Mouse (Mus musculus): ENCODE data around the gene Snupn. TPM values are rescaled to one million over a fixed set of nuclear protein-coding genes. Genes with fewer than 3 reads are reported as not detected.

Snupn gene
- polyA plus RNA-seq, 1 experiment: not detected

DNA sequence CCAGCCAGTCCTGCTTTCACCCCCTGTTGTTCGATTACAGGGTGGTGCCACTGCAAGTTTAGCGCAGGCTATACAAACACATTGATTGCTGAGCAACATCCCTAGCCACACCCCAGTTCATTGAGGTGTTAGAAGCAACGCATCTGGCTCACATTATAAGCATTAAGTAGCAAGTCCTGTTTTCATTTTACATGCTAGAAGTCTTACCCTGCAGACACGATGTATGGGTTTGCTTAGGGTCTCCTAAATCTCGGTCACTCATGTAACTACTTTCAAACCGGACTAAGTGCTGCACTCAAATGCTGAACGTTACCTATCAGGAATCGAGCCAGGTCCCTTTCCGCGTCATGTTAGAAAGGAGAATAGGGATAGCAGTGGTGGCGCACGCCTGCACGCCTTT, 911 bp upstream of the Snupn start:
- H3K4me1 ChIP-seq (ENCODE audit: control insufficient read depth): peaks cover 22% of the 10 kb centered on the region
- H3K27me3 ChIP-seq (ENCODE audit: control insufficient read depth): no peaks in the 10 kb centered on the region
- no peak for TF ChIP-seq TAL1 (IDR thresholded peaks at IDR 0.05; ENCODE audit: low read length)
- no peak for TF ChIP-seq GATA1 (IDR thresholded peaks at IDR 0.05; ENCODE audit: low read length)
- no peaks in the 10 kb centered on the region for H3K36me3 ChIP-seq (ENCODE audit: control insufficient read depth)
- peak overlapping the region; percentile 72 for H3K4me3 ChIP-seq (replicated peaks)
- H3K9me3 ChIP-seq (ENCODE audit: control insufficient read depth, low read length): no peaks in the 10 kb centered on the region

DNA sequence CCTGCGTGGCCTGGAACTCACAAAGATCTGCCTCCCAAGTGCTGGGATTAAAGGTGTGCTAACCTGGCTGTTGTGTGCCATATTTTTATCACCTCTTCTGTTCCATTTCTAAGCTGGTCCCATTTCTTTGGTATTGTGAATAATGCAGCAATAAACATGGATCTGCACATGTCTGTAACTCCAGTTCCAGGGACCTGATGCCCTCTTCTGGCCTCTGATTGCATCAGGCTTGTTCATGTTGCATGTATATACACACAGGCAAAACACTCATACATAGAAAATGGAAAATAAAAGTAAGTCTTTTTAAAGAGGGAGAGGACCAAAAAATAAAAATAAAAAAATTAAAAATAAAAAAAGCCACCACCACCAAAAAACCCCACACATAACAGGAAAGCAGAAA, 2.9 kb downstream of the Snupn start:
- no peak overlapping the region for H3K4me3 ChIP-seq (replicated peaks)
- peaks cover 8% of the 10 kb centered on the region for H3K36me3 ChIP-seq (ENCODE audit: control insufficient read depth)
- TF ChIP-seq GATA1 (IDR thresholded peaks at IDR 0.05; ENCODE audit: low read length): no peak
- TF ChIP-seq TAL1 (IDR thresholded peaks at IDR 0.05; ENCODE audit: low read length): no peak
- no peaks in the 10 kb centered on the region for H3K27me3 ChIP-seq (ENCODE audit: control insufficient read depth)
- no peaks in the 10 kb centered on the region for H3K9me3 ChIP-seq (ENCODE audit: control insufficient read depth, low read length)
- H3K4me1 ChIP-seq (ENCODE audit: control insufficient read depth): peaks cover 22% of the 10 kb centered on the region

DNA sequence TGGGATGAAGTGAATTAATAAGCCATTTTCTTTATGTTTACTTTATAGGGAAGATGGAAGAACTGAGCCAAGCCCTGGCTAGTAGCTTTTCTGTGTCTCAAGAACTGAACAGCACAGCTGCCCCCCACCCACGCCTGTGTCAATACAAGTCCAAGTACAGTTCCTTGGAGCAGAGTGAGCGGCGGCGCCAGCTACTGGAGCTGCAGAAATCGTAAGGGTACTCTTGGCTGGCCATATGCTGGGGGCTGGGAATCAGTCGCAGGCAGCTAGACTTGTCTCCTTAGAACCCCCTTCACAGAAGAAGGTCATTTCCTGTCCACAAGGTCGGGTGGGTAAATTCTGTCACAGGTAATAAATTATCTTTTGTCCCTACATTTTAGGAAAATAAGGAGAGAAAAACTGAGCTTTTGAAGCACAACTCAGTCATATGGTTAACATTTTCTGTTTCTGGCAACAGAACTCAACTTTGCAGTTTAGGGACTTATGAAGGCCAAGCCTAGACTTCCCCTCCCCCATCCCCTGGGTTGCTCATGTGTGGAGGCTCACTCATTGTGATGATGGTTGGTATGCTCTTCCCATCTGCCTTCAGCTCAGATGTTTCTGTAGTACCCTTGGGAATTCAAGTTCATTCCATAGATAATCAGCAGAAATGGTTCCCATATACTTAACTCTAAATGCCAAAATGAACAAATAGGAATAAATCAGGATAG, 6.4 kb downstream of the Snupn start:
- Histone ChIP-seq H3K4me1 (ENCODE audit: control insufficient read depth) (peaks cover 3% of the 10 kb centered on the region), H3K9me3 (ENCODE audit: control insufficient read depth, low read length) (peaks cover 6% of the 10 kb centered on the region), H3K4me3 (replicated peaks) (no peak overlapping the region), H3K27me3 (ENCODE audit: control insufficient read depth) (no peaks in the 10 kb centered on the region), H3K36me3 (ENCODE audit: control insufficient read depth) (peaks cover 12% of the 10 kb centered on the region)
- TF ChIP-seq TAL1 (IDR thresholded peaks at IDR 0.05; ENCODE audit: low read length) (no peak), GATA1 (IDR thresholded peaks at IDR 0.05; ENCODE audit: low read length) (no peak)

- Histone ChIP-seq H3K27me3 (ENCODE audit: control insufficient read depth) (no peaks in the 10 kb centered on the region), H3K4me3 (replicated peaks) (no peak overlapping the region), H3K4me1 (ENCODE audit: control insufficient read depth) (no peaks in the 10 kb centered on the region), H3K9me3 (ENCODE audit: control insufficient read depth, low read length) (peaks cover 6% of the 10 kb centered on the region), H3K36me3 (ENCODE audit: control insufficient read depth) (peaks cover 23% of the 10 kb centered on the region)
- no peak for TF ChIP-seq GATA1 (IDR thresholded peaks at IDR 0.05; ENCODE audit: low read length)
- no peak for TF ChIP-seq TAL1 (IDR thresholded peaks at IDR 0.05; ENCODE audit: low read length)
Observed at GRCm38 (mm10) chr9:56958689-56959088, 8.0 kb downstream of the Snupn start.

DNA sequence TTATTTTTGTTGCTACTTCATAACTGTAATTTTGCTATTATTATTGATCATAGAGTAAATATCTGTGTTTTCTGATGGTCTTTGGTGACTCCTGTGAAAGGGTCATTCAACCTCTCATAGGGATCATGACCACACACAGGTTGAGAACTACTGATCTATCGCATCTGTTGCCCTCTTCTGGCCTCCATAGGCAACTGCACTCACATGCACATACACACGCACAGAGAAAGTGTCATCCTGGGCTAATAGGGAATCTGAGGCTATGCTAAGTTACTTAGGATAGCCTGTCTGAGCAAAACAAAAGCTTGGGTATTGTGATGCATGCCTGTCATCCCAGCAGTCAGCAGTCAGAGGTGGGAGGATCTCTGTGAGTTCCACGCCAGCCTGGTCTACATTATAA, 10.9 kb downstream of the Snupn start:
- no peak overlapping the region for H3K4me3 ChIP-seq (replicated peaks)
- TF ChIP-seq GATA1 (IDR thresholded peaks at IDR 0.05; ENCODE audit: low read length) (no peak), TAL1 (IDR thresholded peaks at IDR 0.05; ENCODE audit: low read length) (no peak)
- H3K27me3 ChIP-seq (ENCODE audit: control insufficient read depth): no peaks in the 10 kb centered on the region
- H3K4me1 ChIP-seq (ENCODE audit: control insufficient read depth): no peaks in the 10 kb centered on the region
- H3K9me3 ChIP-seq (ENCODE audit: control insufficient read depth, low read length): peaks cover 6% of the 10 kb centered on the region
- H3K36me3 ChIP-seq (ENCODE audit: control insufficient read depth): peaks cover 32% of the 10 kb centered on the region

- Histone ChIP-seq H3K9me3 (ENCODE audit: control insufficient read depth, low read length) (no peaks in the 10 kb centered on the region), H3K4me3 (replicated peaks) (no peak overlapping the region), H3K4me1 (ENCODE audit: control insufficient read depth) (peaks cover 4% of the 10 kb centered on the region), H3K27me3 (ENCODE audit: control insufficient read depth) (no peaks in the 10 kb centered on the region), H3K36me3 (ENCODE audit: control insufficient read depth) (peaks cover 7% of the 10 kb centered on the region)
- no peak for TF ChIP-seq TAL1 (IDR thresholded peaks at IDR 0.05; ENCODE audit: low read length)
- TF ChIP-seq GATA1 (IDR thresholded peaks at IDR 0.05; ENCODE audit: low read length): no peak
Observed at GRCm38 (mm10) chr9:56970158-56970557, 19.5 kb downstream of the Snupn start.

DNA sequence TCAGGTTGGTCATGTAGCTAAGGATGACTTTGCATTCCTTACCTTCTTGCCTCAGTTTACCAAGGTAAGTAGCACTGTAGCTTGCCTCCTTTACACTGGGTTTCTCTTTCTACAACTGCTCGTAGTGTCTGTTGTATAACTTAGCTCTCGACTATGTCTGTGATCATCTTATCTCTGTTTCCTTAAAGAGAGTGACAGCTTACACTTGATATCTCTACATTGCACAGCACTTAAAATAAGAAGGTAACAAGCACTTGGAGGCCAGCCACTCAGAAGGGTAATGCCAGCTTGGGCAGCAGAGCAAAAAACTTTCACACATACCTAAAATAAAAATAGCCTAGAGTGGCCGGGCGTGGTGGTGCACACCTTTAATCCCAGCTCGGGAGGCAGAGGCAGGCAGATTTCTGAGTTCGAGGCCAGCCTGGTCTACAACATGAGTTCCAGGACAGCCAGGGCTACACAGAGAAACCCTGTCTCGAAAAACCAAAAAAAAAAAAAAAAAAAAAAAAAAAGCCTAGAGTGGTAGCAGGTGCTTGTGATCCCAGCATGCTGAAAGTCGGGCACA, 23.4 kb downstream of the Snupn start:
- Histone ChIP-seq H3K4me1 (ENCODE audit: control insufficient read depth) (peaks cover 4% of the 10 kb centered on the region), H3K4me3 (replicated peaks) (no peak overlapping the region), H3K9me3 (ENCODE audit: control insufficient read depth, low read length) (no peaks in the 10 kb centered on the region), H3K36me3 (ENCODE audit: control insufficient read depth) (peaks cover 5% of the 10 kb centered on the region), H3K27me3 (ENCODE audit: control insufficient read depth) (no peaks in the 10 kb centered on the region)
- TF ChIP-seq TAL1 (IDR thresholded peaks at IDR 0.05; ENCODE audit: low read length) (no peak), GATA1 (IDR thresholded peaks at IDR 0.05; ENCODE audit: low read length) (no peak)

- Histone ChIP-seq H3K4me1 (ENCODE audit: control insufficient read depth) (peaks cover 4% of the 10 kb centered on the region), H3K9me3 (ENCODE audit: control insufficient read depth, low read length) (no peaks in the 10 kb centered on the region), H3K4me3 (replicated peaks) (no peak overlapping the region), H3K36me3 (ENCODE audit: control insufficient read depth) (peaks cover 3% of the 10 kb centered on the region), H3K27me3 (ENCODE audit: control insufficient read depth) (no peaks in the 10 kb centered on the region)
- no peak for TF ChIP-seq TAL1 (IDR thresholded peaks at IDR 0.05; ENCODE audit: low read length)
- no peak for TF ChIP-seq GATA1 (IDR thresholded peaks at IDR 0.05; ENCODE audit: low read length)
Observed at GRCm38 (mm10) chr9:56975199-56975598, 24.5 kb downstream of the Snupn start.

DNA sequence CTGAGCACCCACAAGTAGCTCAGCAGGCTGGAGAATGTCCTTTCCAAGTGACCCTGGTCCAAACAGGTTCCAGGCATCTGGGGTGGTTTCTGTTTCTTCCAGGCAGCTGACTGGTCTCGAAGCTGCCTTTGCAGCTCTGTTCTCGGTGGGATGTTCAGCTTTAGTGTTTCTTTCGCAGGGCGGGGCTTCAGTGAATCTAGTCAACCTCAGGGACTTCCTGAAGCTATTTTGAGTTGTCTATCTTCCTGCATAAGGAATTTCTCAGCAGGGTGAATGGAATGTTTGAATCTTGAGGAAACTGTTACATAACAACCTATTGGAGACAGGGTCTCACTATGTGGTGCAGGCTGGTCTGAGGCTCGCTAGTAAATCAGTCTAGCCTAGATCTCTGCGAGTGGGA, 29.5 kb downstream of the Snupn start:
- Histone ChIP-seq H3K27me3 (ENCODE audit: control insufficient read depth) (no peaks in the 10 kb centered on the region), H3K4me1 (ENCODE audit: control insufficient read depth) (peaks cover 4% of the 10 kb centered on the region), H3K36me3 (ENCODE audit: control insufficient read depth) (peaks cover 7% of the 10 kb centered on the region), H3K9me3 (ENCODE audit: control insufficient read depth, low read length) (no peaks in the 10 kb centered on the region), H3K4me3 (replicated peaks) (no peak overlapping the region)
- TF ChIP-seq GATA1 (IDR thresholded peaks at IDR 0.05; ENCODE audit: low read length) (no peak), TAL1 (IDR thresholded peaks at IDR 0.05; ENCODE audit: low read length) (no peak)
